Mouse (Mus musculus) MEL-GATA-1-ER (cell line): ENCODE data around the gene Myo18a.

Source experiments
- DNase-seq: peaks from one replicate; pipeline ENCODE4 v3.0.0-alpha.2; 2012; ENCODE audit warnings: low read depth; ENCODE audit errors: extremely low read depth

The Myo18a gene

DNA sequence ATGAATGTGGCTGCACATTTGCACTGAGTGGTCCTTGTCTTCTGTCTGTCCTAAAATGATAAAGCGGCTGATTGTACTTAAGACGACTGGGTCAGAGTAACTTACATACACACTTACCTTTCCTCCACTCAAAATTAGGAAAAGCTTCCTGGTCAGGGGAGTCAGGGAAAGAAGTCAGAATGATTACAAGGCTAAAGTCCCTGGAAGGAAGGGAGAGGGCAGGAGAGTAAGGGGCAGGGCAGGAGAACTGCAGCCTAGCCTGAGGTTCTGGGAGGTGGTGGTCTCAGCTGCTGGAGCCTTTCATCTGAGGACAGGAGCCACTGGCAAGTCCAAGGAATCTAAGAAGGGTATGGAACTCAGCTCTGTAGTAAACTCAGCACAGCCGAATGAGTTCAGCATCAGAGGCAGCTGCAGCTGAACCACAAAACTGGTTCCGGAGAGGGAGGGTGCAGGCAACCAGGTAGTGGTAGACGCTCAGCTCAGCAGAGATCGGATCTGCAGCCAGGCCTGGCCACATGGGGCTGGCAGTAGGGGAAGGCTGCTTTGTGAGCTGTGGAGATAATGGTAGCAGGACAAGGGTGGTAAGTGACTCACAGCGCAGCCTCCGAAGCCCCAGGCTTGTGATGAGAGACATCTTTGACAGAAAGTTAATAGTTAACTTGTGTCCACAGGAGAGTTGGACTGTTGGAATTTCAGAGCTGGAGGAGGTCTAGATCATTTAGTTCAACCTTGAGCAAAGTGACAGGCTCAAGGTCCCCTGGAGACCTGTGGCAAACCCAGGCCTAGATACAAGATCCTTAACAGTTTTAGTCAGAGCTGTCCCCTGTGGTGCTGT, 9.1 kb downstream of the Myo18a start:
- peak; percentile 61 for DNase-seq

- no peak for DNase-seq
Observed at GRCm38 (mm10) chr11:77775701-77776400, 12.8 kb downstream of the Myo18a start.

DNA sequence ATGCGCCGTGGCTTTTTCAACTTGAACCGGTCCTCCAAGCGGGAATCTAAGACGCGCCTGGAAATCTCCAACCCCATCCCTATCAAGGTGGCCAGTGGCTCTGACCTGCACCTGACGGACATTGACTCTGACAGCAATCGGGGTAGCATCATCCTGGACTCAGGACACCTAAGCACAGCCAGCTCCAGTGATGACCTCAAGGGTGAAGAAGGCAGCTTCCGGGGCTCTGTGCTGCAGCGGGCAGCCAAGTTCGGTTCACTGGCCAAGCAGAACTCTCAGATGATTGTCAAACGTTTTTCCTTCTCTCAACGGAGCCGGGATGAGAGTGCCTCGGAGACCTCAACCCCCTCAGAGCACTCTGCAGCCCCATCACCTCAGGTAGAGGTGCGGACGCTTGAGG, 14.4 kb downstream of the Myo18a start:
- no peak for DNase-seq

DNA sequence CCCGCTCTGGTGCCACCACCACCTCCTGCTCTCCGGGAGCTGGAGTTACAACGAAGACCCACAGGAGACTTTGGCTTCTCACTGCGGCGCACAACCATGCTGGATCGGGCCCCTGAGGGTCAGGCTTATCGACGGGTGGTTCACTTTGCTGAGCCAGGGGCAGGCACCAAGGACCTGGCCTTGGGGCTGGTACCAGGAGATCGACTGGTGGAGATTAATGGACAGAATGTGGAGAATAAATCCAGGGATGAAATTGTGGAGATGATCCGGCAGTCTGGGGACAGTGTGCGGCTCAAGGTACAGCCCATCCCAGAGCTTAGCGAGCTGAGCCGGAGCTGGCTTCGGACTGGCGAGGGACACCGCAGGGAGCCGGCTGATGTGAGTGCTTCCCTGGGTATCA, 14.9 kb downstream of the Myo18a start:
- DNase-seq: no peak

DNA sequence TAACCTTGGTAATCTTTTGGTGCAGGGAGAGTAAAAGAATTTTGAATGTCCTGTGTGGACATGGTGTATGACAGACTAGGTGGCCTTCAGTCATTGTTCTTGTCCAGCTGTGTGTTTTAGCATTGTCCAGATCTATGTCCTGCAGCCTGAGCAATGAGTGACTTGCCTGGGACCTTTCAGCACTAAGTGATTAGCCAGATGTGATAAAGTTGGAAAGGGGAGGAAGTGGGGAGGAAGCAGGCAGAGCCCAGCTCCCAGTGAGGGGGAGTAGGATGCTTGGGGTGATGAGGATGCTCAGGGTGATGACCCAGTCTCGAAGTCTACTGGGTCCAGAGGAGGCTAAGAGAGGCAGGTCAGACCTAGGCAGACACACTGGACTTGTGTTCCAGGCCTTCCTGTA, 16.2 kb downstream of the Myo18a start:
- no peak for DNase-seq

DNA sequence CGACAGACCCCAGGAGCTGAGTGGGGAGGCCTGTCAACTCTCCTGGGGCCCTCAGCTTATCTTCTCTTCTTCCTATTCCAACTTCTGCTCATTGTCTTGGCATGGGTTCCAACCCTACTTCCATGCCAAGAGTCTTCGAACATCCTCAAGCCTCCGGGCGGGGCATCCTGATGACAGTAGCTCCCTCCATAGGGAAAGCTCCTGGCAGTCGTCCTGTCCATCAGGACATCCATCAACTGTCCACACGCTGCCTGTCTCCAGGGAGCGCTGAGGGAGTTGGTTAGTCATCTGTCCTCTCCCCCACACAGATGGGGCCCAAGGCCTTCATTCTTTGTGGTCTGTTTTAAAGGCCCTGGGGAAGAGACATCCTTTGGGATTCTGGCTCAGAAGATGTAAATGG, 18.0 kb downstream of the Myo18a start:
- DNase-seq: no peak

GRCm38 (mm10) chr11:77782104-77782815, 19.2 kb downstream of the Myo18a start:
- no peak for DNase-seq

DNA sequence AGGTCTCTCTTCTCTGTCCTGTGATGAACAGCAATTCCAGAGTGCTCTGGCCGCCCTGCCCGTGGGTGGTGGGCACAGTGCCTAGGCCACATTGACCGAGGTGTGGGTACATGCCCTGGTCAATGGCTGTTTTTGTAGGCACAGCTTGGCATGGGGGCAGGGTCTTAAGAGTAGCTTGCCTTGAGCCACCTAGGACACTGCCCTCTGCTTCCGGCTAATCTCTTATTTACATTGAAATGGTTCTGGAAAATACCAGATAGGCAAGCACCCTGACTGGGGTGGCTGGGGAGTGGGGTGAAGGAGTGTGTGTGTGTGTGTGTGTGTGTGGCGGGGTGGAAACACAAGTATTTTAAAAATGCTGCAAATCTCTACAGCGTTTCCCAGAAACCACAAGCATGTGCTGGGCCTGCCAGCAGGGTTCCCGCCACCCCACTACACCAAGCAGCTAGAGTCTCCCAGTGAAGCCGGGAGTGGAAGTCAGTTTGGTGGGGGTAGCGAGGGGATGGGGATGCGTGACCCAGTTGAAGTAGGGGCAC, 20.2 kb downstream of the Myo18a start:
- DNase-seq: no peak

GRCm38 (mm10) chr11:77783747-77784646, 21.0 kb downstream of the Myo18a start:
- DNase-seq: no peak

GRCm38 (mm10) chr11:77784894-77785293, 21.8 kb downstream of the Myo18a start:
- DNase-seq: no peak

GRCm38 (mm10) chr11:77785396-77785767, 22.3 kb downstream of the Myo18a start:
- no peak for DNase-seq

GRCm38 (mm10) chr11:77785768-77786561, 22.9 kb downstream of the Myo18a start:
- DNase-seq: no peak

GRCm38 (mm10) chr11:77787707-77788106, 24.7 kb downstream of the Myo18a start, which contains the start of gene Gm10277:
Gm10277 (minus strand) TSS chr11:77787747.
- DNase-seq: no peak

- no peak for DNase-seq
Observed at GRCm38 (mm10) chr11:77789512-77789911, 26.5 kb downstream of the Myo18a start.

DNA sequence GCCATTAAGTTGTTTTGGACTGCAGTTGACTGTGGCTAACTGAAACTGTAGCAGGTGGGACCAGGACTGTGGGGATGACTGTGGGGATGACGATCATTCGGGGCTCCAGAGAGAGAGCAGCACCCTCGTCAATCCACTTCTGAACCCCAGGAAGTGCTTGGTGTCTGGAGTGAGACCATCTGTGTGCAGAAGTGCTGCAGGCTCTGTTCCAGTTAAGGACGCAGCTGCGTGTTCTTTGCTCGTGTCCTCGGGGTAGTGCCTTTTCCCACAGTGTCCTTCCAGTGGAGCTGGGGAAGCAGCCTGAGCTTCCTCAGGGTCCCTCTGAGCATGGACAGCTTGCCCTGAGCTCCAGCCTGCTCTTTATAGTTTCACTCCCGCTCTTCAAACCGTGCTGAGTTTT, 27.2 kb downstream of the Myo18a start:
- no peak for DNase-seq

DNA sequence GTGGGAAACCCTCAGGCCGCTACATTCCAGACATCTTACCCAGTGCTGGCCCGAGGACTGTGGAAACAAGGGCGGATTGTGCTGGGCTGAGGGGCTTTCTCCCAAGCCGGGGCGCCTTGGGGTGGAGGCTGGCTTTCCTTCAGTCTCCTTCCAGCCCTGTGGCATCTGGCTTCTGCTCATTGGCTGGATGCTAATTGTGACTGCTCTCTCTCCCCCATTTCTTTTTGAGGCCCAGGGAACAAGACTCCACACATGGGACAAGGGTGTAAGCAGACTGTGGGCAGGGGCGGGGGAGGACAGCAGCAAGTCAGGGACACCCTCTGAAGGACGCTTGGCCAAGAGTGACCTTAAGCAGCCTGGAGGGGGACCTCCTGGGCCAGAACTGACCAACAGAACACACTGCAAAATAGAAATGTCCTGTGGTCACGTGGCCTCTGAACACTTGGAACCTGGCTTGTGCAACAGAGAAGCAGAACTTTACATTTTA, 28.2 kb downstream of the Myo18a start:
- no peak for DNase-seq

DNA sequence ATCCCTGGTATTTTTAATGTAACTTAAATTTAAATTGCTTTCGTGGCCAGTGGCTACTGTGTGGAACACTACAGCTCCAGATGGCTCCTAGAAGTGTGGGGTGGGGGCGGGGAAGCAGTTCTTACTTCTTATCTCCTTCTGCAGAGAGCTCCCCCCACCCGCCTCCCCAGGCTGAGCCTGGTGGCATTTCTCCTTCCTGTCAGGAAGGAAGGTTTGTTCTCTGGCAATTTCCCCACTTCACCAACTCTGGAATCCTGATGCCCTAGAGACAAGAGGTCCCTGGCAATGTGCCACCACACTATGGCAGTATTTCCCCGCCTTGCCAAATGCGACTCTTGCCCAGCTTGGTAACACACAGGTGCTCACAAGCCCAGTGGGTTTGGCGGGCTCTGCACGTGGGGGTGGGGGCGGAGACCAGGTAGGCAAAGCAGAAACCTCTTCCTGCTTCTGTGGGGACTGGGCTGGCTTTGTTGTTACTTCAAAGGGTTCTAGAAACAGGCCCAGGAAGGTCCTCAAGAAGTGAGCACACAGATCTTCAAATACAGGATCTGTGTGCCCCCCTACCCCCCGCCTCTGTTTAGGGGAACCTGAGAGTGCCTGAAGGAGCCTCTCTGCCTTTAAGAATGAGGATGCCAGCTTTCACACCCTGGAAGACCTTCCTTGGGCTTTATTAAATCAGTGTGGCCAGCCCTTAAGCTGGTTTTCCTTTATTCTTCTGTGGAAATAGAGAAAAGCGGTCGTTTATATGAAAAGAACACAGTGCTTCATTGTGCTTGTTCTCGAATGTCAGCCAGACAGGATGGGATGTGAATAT, 28.9 kb downstream of the Myo18a start:
- DNase-seq: no peak

DNA sequence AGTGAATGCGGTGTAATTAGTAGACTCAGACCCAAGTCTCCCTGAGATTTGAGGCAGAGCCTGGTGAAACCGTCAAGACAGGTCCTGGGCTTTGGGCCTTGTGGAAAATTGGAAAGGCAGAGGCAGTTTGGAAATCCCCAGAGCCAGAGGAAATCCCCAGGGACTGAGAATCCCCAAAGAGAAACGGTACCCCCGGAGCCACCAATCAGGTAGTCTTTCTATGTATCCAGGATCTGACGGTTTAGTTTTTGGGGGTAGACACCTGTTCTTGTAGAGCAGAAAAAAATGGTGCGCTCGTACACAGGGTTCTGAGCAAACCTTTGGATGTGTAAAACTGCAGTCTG, 29.5 kb downstream of the Myo18a start:
- DNase-seq: no peak
